Mouse (Mus musculus) central nervous system, embryonic 18 days (tissue): ENCODE data around the gene Gm21913. TPM values are rescaled to one million over a fixed set of nuclear protein-coding genes. Genes with fewer than 3 reads are reported as not detected.

ENCODE experiments used
- polyA plus RNA-seq: library from polyadenylated mRNA; depleted of rRNA; stranded (reverse); fragments of >200 nt; gene quantifications from 2 replicates; pipeline ENCODE4 v1.2.3, GENCODE M21; 2012; rRNA removed

Gm21913 gene
- not detected in 2 replicates for polyA plus RNA-seq

GRCm38 (mm10) chrY:74623596-74623995 is at the start of gene Gm21913:
Gene Gm21913, plus strand, starts transcription at chrY:74623896.

Other genes with a start within 250 kb of the Gm21913 start
- gene Gm29110, start 153.4 kb upstream of the Gm21913 start, polyA plus RNA-seq, result not detected in 2 replicates